Mouse (Mus musculus): ENCODE measurements around the gene Sox6. TPM values are rescaled to one million over a fixed set of nuclear protein-coding genes. Genes with fewer than 3 reads are reported as not detected.
"Not testable (repeated sequence)": the region's sequence is repeated elsewhere in the genome, so short reads cannot be mapped to it uniquely, and the experiment has no call there.

The Sox6 gene
- polyA plus RNA-seq (2015; fragmentation: Nextera tagmentation; extraction: Ambion mirVana) = 67.4 and 87.4 TPM in 2 replicates

- 1% methylated on average over 11 of the region's 11 CpGs for WGBS
- no peak for ATAC-seq (ENCODE audit: insufficient number of reproducible peaks, insufficient read depth, low FRiP score, low TSS enrichment, low read depth)
- H3K36me3 ChIP-seq = no peaks in the 10 kb centered on the region
- no peaks in the 10 kb centered on the region for H3K9me3 ChIP-seq
- H3K27me3 ChIP-seq = peaks cover 84% of the 10 kb centered on the region
- peaks cover 33% of the 10 kb centered on the region for H3K4me1 ChIP-seq
- peak within 1 kb of the TSS; percentile 85 for H3K27ac ChIP-seq
- H3K4me2 ChIP-seq = peak within 1 kb of the TSS; percentile 99
- peak within 1 kb of the TSS; percentile 74 for H3K9ac ChIP-seq
- H3K4me3 ChIP-seq = peak within 1 kb of the TSS; percentile 62
Measured at GRCm38 (mm10) chr7:116038511-116038910, at the start of gene Sox6. Sox6 (minus strand) TSS chr7:116038796.

- H3K4me2 ChIP-seq; H3K4me1 ChIP-seq; H3K36me3 ChIP-seq; H3K9ac ChIP-seq; H3K4me3 ChIP-seq; ATAC-seq (ENCODE audit: insufficient number of reproducible peaks, insufficient read depth, low FRiP score, low TSS enrichment, low read depth); H3K27me3 ChIP-seq; H3K27ac ChIP-seq; H3K9me3 ChIP-seq: not testable (repeated sequence)
- WGBS = 98% methylated on average over 11 of the region's 11 CpGs
Measured at GRCm38 (mm10) chr7:116084366-116084765, 45.8 kb upstream of the Sox6 start, which contains the start of gene Gm4353. Gm4353 (minus strand) TSS chr7:116084635.

DNA sequence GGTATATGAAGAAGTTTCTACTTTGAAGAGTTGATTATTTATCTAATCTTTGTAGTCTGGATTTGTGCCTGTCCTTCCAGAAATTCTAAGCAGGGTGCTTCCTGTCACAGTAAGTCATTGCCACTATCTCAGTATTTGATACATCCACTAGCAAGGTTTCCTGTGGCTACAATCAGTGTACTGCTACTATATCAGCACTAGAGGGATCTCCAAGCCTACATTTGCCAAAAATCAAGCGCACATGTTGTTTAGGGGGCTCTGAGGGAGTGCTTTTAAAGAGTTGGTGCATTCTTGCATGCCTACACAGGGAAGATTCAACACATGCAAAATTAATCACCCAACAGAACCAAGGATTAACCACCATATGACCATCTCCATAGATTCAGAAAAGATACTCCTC lies 22.1 kb upstream of the Sox6 start:
- Histone ChIP-seq H3K9me3 (no peaks in the 10 kb centered on the region), H3K36me3 (no peaks in the 10 kb centered on the region), H3K4me1 (no peaks in the 10 kb centered on the region), H3K27ac (no peak overlapping the region), H3K9ac (no peak overlapping the region), H3K27me3 (no peaks in the 10 kb centered on the region), H3K4me2 (no peak overlapping the region), H3K4me3 (no peak overlapping the region)
- WGBS = 51% methylated on average over 1 of the region's 1 CpGs
- no peak for ATAC-seq (ENCODE audit: insufficient number of reproducible peaks, insufficient read depth, low FRiP score, low TSS enrichment, low read depth)

DNA sequence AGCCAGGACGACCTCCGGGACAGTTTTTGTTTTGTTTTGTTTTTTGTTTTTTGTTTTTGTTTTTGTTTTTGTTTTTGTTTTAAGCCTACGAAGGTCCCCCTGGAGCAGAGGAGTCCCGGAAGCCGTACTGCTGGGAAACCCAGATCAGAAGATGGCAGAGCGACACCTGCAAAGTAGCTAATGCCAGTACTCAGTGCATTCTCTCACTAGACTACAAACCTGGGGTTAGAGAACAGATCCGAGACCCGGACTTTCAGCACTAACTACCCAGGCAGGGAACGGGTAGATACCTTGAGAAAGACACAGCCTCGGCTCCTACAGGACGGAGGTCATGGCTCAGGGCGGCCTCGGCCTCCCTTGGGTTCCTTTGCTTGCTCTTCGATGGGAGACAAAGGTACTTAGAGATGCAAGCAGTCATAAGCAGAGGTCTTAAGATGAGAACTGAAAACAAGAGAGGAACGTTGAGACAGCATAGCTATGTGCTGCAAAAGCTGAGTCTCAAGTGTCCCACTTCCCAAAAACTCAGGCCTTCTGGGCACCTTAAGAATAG lies 1.9 kb upstream of the Sox6 start:
- H3K27me3 ChIP-seq = peaks cover 64% of the 10 kb centered on the region
- H3K9ac ChIP-seq = no peak overlapping the region
- H3K9me3 ChIP-seq = no peaks in the 10 kb centered on the region
- peak overlapping the region; percentile 99 for H3K4me2 ChIP-seq
- H3K4me3 ChIP-seq = peak overlapping the region; percentile 62
- peaks cover 17% of the 10 kb centered on the region for H3K4me1 ChIP-seq
- no peak overlapping the region for H3K27ac ChIP-seq
- no peaks in the 10 kb centered on the region for H3K36me3 ChIP-seq
- 18% methylated on average over 15 of the region's 15 CpGs for WGBS
- ATAC-seq (ENCODE audit: insufficient number of reproducible peaks, insufficient read depth, low FRiP score, low TSS enrichment, low read depth) = no peak

DNA sequence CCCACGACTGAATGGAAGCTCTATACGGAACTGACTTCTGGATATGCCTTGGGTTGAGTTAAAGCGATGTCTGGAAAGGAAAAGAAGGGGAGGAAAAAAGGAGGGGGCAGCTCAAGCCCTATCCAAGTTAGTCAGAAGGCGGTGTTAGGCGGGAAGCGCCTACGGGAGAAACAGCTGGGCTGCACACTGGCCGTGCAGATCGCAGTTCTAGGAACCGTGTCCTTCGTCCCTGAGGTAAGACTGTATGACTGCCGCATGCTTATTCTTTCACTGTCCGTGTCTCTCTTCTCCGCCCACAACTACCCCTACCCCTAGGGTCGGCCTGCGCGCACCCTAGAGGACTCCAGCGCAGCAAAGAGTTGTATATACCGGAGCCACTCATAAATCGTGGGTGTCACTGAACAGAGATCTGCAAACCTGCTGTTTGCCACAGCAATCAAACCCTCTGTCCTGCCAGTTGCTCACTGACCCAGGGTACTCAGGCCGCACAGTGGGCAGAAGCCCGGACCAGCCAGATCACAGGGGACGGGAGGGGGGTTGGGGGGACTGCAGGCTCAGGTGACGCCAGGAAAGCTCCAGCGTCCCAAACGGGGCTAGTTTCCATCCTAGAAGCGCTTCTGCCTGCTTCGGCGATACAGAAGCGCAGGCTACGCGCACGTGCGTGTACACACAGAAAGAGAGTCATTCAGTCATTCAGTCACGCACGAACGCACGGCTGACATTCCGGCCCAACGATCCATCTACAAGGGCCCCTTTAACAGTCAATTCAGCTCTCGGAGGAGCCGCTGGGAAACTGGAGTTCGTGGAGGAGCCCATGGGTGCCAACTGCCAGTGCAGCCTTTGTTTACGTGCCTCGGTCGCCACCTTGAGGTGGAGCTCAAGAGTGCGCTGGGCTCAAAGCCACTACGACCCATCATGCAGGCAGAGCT lies 1.2 kb upstream of the Sox6 start:
- H3K36me3 ChIP-seq = no peaks in the 10 kb centered on the region
- ATAC-seq (ENCODE audit: insufficient number of reproducible peaks, insufficient read depth, low FRiP score, low TSS enrichment, low read depth) = peak; percentile 58
- peaks cover 20% of the 10 kb centered on the region for H3K4me1 ChIP-seq
- H3K27me3 ChIP-seq = peaks cover 71% of the 10 kb centered on the region
- under 1% methylated on average over 48 of the region's 48 CpGs for WGBS
- H3K4me3 ChIP-seq = peak overlapping the region; percentile 62
- peak overlapping the region; percentile 85 for H3K27ac ChIP-seq
- peak overlapping the region; percentile 72 for H3K9ac ChIP-seq
- H3K4me2 ChIP-seq = peak overlapping the region; percentile 99
- no peaks in the 10 kb centered on the region for H3K9me3 ChIP-seq

GRCm38 (mm10) chr7:116039196-116039537 lies 571 bp upstream of the Sox6 start, which contains the start of gene 1110004F10Rik:
1110004F10Rik (plus strand) TSS chr7:116039397.
- peak within 1 kb of the TSS; percentile 74 for H3K9ac ChIP-seq
- no peak for ATAC-seq (ENCODE audit: insufficient number of reproducible peaks, insufficient read depth, low FRiP score, low TSS enrichment, low read depth)
- H3K27ac ChIP-seq = peak within 1 kb of the TSS; percentile 85
- H3K4me3 ChIP-seq = peak within 1 kb of the TSS; percentile 62
- under 1% methylated on average over 11 of the region's 11 CpGs for WGBS
- peaks cover 26% of the 10 kb centered on the region for H3K4me1 ChIP-seq
- H3K4me2 ChIP-seq = peak within 1 kb of the TSS; percentile 99
- H3K27me3 ChIP-seq = peaks cover 77% of the 10 kb centered on the region
- H3K9me3 ChIP-seq = no peaks in the 10 kb centered on the region
- no peaks in the 10 kb centered on the region for H3K36me3 ChIP-seq

GRCm38 (mm10) chr7:116038024-116038423 lies 572 bp downstream of the Sox6 start:
- peak overlapping the region; percentile 74 for H3K9ac ChIP-seq
- no peaks in the 10 kb centered on the region for H3K9me3 ChIP-seq
- H3K4me2 ChIP-seq = peak overlapping the region; percentile 99
- ATAC-seq (ENCODE audit: insufficient number of reproducible peaks, insufficient read depth, low FRiP score, low TSS enrichment, low read depth) = no peak
- H3K4me1 ChIP-seq = peaks cover 37% of the 10 kb centered on the region
- under 1% methylated on average over 13 of the region's 13 CpGs for WGBS
- peak overlapping the region; percentile 62 for H3K4me3 ChIP-seq
- H3K36me3 ChIP-seq = no peaks in the 10 kb centered on the region
- H3K27ac ChIP-seq = peak overlapping the region; percentile 34; the same call in 1 of the 2 replicates
- peaks cover 87% of the 10 kb centered on the region for H3K27me3 ChIP-seq

DNA sequence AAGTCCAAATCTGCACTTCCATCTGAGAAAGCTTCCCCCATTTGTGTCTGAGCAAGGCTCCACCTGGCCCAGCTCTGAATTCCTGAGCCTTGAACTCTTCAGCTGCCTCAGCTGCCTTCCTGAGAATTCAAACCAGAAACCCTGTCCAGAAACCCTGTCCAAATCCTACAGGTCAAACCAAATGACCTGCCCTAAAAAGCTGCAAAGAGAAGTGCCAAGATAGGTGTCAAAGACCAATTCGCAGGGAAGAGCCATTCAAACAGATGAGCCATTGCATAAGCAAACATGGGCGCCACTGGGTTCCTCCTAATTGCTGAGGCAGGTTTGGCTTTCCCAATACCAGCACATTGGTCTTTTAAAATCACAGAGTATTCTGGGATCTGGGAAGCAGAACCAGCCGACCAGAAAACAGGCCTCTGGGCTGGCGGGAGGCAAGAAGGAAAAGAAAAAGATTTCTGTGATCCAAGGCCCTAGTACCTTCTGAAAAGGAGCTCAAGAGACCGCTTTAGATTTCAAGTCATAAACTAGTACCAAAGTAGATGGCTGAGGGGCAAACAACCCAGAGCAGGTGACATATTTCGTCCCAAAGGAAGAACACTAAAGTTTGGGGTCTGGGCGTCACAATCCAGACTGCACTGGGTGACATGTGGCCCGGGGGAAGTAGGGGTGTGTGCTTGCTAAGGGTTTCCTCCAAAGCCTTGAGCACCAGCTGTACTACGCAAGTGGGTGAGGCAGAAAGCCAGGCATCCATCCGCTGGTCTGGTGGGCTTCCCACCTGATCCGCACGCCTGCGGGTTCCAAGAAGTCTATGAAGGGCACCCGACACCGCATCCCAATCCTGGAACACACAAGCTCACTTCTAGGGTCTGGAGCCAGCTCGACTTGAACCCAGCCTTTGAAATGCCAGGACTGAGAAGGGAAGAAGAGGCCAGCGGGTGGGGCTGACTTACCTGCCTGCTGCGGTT lies 1.7 kb downstream of the Sox6 start:
- Histone ChIP-seq H3K36me3 (no peaks in the 10 kb centered on the region), H3K4me3 (peak overlapping the region; percentile 62), H3K27me3 (peaks cover 81% of the 10 kb centered on the region), H3K4me1 (peaks cover 37% of the 10 kb centered on the region), H3K4me2 (peak overlapping the region; percentile 99), H3K27ac (0 out of 2 replicates have a peak overlapping the region, but pooled peaks have one; percentile 28), H3K9ac (peak overlapping the region; percentile 64), H3K9me3 (no peaks in the 10 kb centered on the region)
- WGBS = 25% methylated on average over 18 of the region's 18 CpGs
- ATAC-seq (ENCODE audit: insufficient number of reproducible peaks, insufficient read depth, low FRiP score, low TSS enrichment, low read depth) = no peak

- WGBS = 46% methylated on average over 4 of the region's 4 CpGs
- Histone ChIP-seq H3K4me3 (peak overlapping the region; percentile 62), H3K27ac (no peak overlapping the region), H3K27me3 (peaks cover 81% of the 10 kb centered on the region), H3K9ac (peak overlapping the region; percentile 82), H3K4me2 (peak overlapping the region; percentile 99), H3K4me1 (peaks cover 46% of the 10 kb centered on the region), H3K9me3 (no peaks in the 10 kb centered on the region), H3K36me3 (no peaks in the 10 kb centered on the region)
- no peak for ATAC-seq (ENCODE audit: insufficient number of reproducible peaks, insufficient read depth, low FRiP score, low TSS enrichment, low read depth)
Measured at GRCm38 (mm10) chr7:116035504-116035903, 3.1 kb downstream of the Sox6 start.

- Histone ChIP-seq H3K4me3 (peak overlapping the region; percentile 62), H3K9me3 (no peaks in the 10 kb centered on the region), H3K36me3 (no peaks in the 10 kb centered on the region), H3K27me3 (peaks cover 84% of the 10 kb centered on the region), H3K9ac (peak overlapping the region; percentile 82), H3K4me1 (peaks cover 46% of the 10 kb centered on the region), H3K27ac (peak overlapping the region; percentile 94), H3K4me2 (peak overlapping the region; percentile 99)
- ATAC-seq (ENCODE audit: insufficient number of reproducible peaks, insufficient read depth, low FRiP score, low TSS enrichment, low read depth) = peak; percentile 54; the same call in 1 of the 2 replicates
- under 1% methylated on average over 25 of the region's 25 CpGs for WGBS
Measured at GRCm38 (mm10) chr7:116034282-116034758, 4.3 kb downstream of the Sox6 start.
